Mouse (Mus musculus): ENCODE measurements around the gene Lgalsl.

The Lgalsl gene

DNA sequence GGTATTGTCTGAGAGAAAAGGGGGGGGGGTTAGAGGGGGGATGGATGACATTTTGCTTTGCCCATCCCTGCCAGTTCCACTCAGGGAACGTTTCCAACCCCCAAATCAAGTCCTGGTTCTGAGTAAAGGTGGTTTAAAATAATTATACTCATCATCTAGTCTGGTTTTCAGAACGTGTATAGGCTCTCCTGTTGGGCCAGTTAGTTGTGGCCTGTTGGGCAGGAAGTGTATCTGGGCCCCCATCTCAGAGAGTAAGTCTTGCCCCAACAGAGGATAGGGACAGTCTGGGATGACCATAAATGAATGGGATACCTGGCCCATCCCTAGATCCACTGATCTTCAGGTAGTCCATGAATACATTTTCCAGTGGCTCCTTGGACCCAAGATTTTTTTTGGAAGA, 48.2 kb downstream of the Lgalsl start:
- no peak for DNase-seq (ENCODE audit: low spot score in 2 of 2)

DNA sequence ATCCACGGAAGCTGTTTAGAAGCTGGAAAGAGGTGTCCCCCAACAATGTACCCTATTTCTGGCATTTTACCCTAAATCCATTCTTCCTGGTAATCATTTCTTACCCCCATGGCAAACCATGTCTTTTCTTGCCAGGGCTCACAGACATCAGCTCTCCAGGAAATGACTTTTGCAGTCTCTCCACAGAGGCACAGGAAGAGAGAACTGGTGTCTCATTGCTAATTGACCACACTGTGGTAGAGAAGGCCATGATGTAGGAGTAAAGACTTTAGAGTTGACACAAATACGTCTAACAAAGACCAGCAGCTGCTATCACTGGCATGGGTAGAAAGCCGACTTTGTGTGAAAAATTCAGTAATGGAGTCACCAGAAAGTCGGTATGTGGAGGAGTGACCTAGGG, 50.5 kb downstream of the Lgalsl start:
- no peak for DNase-seq (ENCODE audit: low spot score in 2 of 2)

DNA sequence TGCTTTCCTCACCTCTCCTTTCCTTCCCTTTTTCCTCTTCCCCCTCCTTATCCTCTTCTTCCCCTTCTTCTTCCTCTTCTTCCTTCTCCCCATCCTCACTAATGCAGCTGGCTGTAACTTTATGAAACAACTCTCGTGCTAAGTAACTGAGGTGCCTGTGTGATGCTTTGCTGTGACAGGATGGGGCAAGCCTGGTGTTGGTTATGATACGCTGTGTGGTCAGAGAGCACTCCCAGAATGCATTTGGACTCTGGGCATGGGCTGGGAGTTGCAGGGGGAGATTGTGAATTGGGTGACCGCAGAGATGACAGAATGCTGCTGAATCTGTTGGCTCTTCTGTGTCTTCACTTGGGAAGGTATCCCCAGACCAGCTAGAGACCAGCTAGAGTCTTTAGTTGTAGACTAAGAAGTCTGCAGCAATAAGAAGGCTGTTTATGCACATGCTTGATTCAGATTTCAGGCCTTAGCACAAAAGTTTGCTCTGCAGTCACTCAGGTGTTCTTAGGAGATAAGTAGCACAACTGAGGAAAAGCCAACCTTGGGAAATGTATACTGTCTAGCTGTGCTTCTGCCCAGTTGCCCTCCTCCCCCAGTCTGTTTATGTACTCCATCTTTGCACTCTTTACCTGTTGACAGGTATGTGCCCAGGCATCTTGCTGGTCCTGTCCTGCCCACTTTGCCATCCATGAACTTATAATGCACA, 51.8 kb downstream of the Lgalsl start:
- DNase-seq (ENCODE audit: low spot score in 2 of 2), result no peak

DNA sequence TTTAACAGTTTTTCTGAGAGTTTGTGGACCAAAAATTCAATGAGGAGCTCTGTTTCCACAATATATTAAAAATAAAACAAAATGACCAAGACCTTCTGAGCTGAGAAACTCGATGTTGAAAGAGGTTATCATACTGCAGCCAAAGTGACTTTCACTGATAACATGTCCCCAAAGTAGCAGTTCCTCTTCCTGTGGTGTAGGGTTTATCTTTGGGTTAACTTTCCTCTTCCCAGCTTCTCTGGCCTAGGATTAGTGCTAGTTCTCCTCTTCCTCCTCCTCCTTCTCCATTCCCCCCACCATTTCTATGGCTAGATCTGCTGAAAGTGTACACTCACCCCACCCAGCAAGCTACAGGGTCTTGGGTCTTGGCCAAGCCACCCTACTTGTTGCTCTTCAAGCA, 52.6 kb downstream of the Lgalsl start:
- no peak for DNase-seq (ENCODE audit: low spot score in 2 of 2)

DNA sequence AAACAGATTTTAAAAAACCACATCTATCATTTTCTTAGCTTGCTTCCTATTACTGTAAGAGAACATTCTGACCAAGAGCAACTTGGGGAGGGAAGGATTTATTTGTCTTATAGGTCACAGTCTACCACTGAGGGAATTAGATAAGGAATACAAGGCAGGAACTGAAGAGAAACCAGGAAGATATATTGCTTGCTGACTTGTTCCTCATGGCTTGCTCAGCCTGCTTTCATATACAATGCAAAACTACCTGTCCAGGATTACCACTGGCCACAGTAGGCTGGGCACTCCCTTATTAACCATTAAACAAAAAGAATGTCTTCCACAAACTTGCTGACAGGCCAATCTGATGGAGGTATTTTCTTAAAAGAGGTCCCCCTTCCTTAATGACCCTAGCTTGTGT, 54.2 kb downstream of the Lgalsl start:
- no peak for DNase-seq (ENCODE audit: low spot score in 2 of 2)
